Mouse (Mus musculus): ENCODE measurements around the gene Ccdc88c. TPM values are rescaled to one million over a fixed set of nuclear protein-coding genes. Genes with fewer than 3 reads are reported as not detected.

The Ccdc88c gene
- polyA plus RNA-seq, 1 experiment from 2014 or later: 15.8 TPM

DNA sequence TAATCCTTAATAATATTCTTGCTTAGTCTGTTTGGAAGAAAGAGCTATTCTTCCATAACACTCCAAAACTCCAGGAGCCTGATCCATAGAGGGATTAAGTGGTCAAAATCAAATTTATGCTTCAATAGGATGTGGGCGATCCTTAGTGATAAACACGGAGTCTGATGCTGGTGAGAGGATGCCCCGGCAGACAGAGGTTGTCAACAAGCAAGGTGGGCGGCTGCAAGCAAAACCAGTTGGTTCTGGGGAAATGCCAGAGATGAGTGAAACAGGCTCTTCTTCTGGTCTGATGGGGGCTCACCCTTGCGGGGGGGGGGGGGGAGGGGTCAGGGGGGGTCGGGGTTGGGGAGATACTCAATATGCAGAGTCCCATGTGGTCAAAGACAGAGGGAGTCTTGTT is 152.9 kb downstream of the Ccdc88c start:
- Histone ChIP-seq H3K27ac (no peak overlapping the region), H3K4me1 (no peaks in the 10 kb centered on the region), H3K9ac (no peak overlapping the region), H3K27me3 (replicated peaks) (no peaks in the 10 kb centered on the region), H3K36me3 (replicated peaks) (no peaks in the 10 kb centered on the region), H3K4me2 (no peak overlapping the region), H3K9me3 (no peaks in the 10 kb centered on the region), H3K4me3 (no peak overlapping the region)
- no peak for ATAC-seq (replicated peaks)
- 68% methylated on average over 6 of the region's 6 CpGs for WGBS

DNA sequence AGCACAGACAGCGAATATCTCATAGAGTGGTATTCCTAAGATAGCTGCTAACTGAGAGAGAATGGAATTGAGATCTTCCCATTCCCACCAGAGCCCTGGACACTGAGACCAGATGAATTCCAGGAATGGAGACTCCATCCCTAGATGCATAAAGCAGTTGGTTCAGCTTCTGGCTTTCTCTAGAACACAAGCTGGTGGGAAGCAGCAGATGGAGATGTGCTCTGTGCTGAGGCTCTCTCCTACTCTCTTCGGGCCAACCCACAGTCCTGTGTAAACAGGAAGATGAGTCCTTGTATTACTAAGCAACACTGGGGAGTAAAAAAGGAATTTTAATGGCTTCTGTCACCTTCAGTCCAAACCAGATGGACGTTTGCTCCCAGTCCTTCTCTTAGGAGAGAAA is 153.3 kb downstream of the Ccdc88c start:
- H3K9ac ChIP-seq: no peak overlapping the region
- no peaks in the 10 kb centered on the region for H3K36me3 ChIP-seq (replicated peaks)
- H3K27me3 ChIP-seq (replicated peaks): no peaks in the 10 kb centered on the region
- WGBS: 58% methylated on average over 3 of the region's 3 CpGs
- H3K4me2 ChIP-seq: no peak overlapping the region
- H3K4me1 ChIP-seq: no peaks in the 10 kb centered on the region
- H3K9me3 ChIP-seq: no peaks in the 10 kb centered on the region
- no peak overlapping the region for H3K27ac ChIP-seq
- no peak overlapping the region for H3K4me3 ChIP-seq
- ATAC-seq (replicated peaks): no peak

DNA sequence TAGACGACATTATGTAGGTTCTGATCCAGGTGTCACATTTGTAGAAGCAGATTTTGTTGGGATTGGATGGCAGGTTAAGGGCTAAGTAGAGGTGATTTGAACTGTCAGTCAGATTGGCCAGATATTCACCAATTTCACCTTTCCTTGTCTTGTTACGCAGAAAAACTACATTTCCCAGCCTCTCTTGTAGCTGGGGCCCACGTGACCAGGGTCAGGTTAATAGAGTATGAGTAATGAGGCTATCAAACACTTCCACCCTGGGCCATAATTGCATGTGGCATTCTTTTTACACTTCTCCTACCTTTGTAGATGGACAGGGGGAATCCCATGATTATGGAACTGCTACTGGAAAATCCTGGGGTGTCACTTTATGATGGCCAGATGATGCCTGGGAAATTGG is 155.2 kb downstream of the Ccdc88c start:
- H3K27me3 ChIP-seq (replicated peaks): no peaks in the 10 kb centered on the region
- no peaks in the 10 kb centered on the region for H3K36me3 ChIP-seq (replicated peaks)
- no peak overlapping the region for H3K9ac ChIP-seq
- H3K4me1 ChIP-seq: no peaks in the 10 kb centered on the region
- H3K9me3 ChIP-seq: no peaks in the 10 kb centered on the region
- 82% methylated on average over 3 of the region's 3 CpGs for WGBS
- H3K27ac ChIP-seq: no peak overlapping the region
- H3K4me3 ChIP-seq: no peak overlapping the region
- H3K4me2 ChIP-seq: no peak overlapping the region
- no peak for ATAC-seq (replicated peaks)

DNA sequence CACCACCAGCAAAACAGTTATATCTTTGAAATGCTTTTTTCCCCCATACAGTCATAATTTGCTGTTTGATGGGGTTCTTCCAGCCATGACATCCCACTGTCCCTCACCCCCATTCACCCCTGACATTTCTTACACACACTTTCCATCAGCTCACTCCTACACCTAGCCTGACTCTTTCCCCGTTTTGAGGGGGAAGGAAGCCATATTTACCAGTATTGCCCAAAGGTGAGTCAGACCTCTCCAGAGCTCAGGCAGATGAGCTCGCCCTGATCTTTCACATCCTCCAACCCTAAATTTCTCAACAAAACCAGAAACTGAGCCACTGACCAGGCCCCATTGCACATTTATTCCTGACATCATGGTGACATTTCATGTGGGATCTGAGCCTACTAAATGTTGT is 157.0 kb downstream of the Ccdc88c start:
- ATAC-seq (replicated peaks): no peak
- no peak overlapping the region for H3K27ac ChIP-seq
- no peak overlapping the region for H3K4me2 ChIP-seq
- no peaks in the 10 kb centered on the region for H3K27me3 ChIP-seq (replicated peaks)
- H3K9me3 ChIP-seq: no peaks in the 10 kb centered on the region
- H3K36me3 ChIP-seq (replicated peaks): no peaks in the 10 kb centered on the region
- no peaks in the 10 kb centered on the region for H3K4me1 ChIP-seq
- H3K9ac ChIP-seq: no peak overlapping the region
- WGBS: 85% methylated on average over 2 of the region's 2 CpGs
- no peak overlapping the region for H3K4me3 ChIP-seq

DNA sequence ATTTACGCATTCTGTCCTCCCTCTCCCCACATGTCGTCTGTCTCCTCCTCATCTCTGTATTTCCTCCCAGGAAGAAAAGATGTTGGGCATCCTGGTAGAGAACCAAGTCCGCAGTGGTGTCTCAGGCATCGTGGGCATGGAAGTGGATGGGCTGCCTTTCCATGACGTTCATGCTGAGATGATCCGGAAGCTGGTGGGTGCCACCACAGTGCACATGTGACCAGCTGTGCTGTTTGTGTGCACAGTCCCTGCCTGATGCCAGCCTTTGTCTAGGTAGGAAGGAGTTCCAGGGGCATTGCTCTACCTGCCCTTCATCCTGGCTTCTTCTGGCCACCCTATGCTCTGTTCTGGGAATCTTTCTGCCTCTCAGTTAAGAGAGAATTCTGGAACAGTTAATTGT is 157.6 kb downstream of the Ccdc88c start:
- Histone ChIP-seq H3K27ac (no peak overlapping the region), H3K9me3 (no peaks in the 10 kb centered on the region), H3K36me3 (replicated peaks) (no peaks in the 10 kb centered on the region), H3K9ac (no peak overlapping the region), H3K4me2 (no peak overlapping the region), H3K4me3 (no peak overlapping the region), H3K4me1 (no peaks in the 10 kb centered on the region), H3K27me3 (replicated peaks) (no peaks in the 10 kb centered on the region)
- ATAC-seq (replicated peaks): no peak
- WGBS: 95% methylated on average over 6 of the region's 6 CpGs

DNA sequence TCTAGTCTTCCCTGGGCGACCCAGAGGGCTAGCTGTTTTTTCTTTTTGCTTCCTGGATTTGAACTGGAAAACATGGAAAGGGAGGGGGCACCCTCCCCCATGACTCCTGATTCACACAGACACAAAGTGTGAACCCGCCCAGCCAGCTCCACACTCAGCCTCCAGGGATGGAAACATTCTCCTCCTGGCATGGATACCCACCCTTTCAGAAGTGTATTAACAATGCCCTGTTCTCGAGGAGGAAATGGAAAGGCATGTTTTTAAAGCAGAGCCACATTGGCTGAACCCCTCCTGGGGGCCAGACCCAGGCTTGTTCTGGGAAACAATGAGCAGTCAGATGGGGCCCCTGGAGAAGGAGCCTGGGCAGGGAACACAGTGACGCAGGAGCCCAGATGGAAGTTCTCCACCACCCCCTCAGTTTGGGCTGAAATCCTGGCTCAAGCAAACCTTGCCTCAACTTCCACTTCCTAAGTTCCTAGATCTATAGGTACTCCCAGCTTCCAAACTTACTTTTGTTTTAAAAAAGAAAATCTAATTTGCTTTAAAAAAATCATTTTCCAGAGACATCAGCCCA is 160.7 kb downstream of the Ccdc88c start:
- Histone ChIP-seq H3K27ac (no peak overlapping the region), H3K9ac (no peak overlapping the region), H3K4me3 (no peak overlapping the region), H3K4me2 (no peak overlapping the region), H3K27me3 (replicated peaks) (no peaks in the 10 kb centered on the region), H3K4me1 (no peaks in the 10 kb centered on the region), H3K36me3 (replicated peaks) (no peaks in the 10 kb centered on the region), H3K9me3 (no peaks in the 10 kb centered on the region)
- no peak for ATAC-seq (replicated peaks)
- WGBS: 56% methylated on average over 4 of the region's 4 CpGs

DNA sequence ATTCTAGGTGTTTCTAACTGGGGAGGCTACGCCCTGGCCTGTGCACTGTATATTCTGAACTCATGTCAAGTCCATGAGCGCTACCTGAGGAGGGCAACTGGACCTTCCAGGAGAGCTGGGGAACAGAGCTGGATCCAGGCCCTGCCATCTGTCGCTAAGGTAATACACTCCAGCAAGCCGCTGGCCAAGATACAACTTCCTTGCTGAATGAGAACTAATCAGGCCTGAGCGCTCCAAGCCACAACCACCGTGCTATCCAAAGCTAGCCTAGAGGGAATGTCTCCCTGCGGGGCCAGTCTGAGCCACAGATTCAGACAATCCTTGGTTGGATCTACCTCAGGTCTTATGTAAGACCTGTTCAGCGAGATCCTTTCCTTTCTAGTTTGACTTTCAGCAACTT is 161.8 kb downstream of the Ccdc88c start:
- ATAC-seq (replicated peaks): no peak
- Histone ChIP-seq H3K4me2 (no peak overlapping the region), H3K4me1 (no peaks in the 10 kb centered on the region), H3K36me3 (replicated peaks) (no peaks in the 10 kb centered on the region), H3K9me3 (no peaks in the 10 kb centered on the region), H3K27ac (no peak overlapping the region), H3K9ac (no peak overlapping the region), H3K4me3 (no peak overlapping the region), H3K27me3 (replicated peaks) (no peaks in the 10 kb centered on the region)
- 90% methylated on average over 8 of the region's 8 CpGs for WGBS

DNA sequence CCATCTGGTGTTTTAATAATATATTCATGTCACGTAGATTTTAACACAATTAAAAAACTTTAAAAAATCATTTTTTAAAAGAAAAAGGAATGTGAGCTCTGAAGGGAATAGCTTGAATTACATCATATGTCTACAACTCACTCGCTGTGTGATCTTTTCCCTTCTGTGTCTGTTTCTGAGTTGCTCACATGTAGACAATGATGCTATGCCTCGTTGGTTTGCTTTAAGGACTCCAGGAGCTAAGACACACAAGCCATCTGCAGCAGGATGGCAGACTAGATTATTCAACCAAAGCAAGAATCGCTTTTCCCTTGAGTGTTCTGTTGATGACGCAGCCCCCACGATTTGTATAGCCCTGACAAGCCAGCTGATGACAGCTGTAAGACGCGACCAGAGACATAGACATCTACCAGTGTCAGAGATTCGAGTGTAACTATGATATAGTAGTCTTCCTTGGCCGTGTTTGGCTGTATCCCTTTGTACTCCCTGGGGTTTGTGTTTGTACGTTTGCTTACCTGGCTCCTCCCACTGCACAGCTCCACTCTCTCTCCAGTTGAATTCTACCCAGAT is 163.3 kb downstream of the Ccdc88c start:
- no peaks in the 10 kb centered on the region for H3K36me3 ChIP-seq (replicated peaks)
- ATAC-seq (replicated peaks): no peak
- no peaks in the 10 kb centered on the region for H3K9me3 ChIP-seq
- no peak overlapping the region for H3K4me2 ChIP-seq
- no peaks in the 10 kb centered on the region for H3K27me3 ChIP-seq (replicated peaks)
- no peaks in the 10 kb centered on the region for H3K4me1 ChIP-seq
- 70% methylated on average over 11 of the region's 11 CpGs for WGBS
- no peak overlapping the region for H3K27ac ChIP-seq
- no peak overlapping the region for H3K4me3 ChIP-seq
- no peak overlapping the region for H3K9ac ChIP-seq

DNA sequence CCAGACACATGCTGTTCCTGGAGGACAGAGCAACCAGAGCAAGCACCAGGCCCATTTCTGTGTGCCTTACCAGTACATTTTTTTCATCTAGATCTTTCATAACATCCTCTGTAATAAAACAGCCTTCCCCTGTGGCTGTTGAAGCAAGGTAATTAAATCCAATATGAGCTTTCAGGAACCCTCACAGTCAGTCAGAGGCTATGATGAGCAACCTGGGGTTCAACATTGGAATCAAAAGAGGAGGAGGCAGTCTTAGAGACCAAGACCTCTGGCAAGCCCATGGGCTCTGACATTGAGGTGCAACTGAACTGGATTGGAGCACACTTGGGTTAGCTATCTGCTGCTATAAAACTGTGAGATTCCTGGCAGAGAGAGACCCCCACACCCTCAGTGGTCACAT is 163.8 kb downstream of the Ccdc88c start:
- Histone ChIP-seq H3K27ac (no peak overlapping the region), H3K9me3 (no peaks in the 10 kb centered on the region), H3K4me3 (no peak overlapping the region), H3K27me3 (replicated peaks) (no peaks in the 10 kb centered on the region), H3K4me1 (no peaks in the 10 kb centered on the region), H3K4me2 (no peak overlapping the region), H3K36me3 (replicated peaks) (no peaks in the 10 kb centered on the region), H3K9ac (no peak overlapping the region)
- ATAC-seq (replicated peaks): no peak

DNA sequence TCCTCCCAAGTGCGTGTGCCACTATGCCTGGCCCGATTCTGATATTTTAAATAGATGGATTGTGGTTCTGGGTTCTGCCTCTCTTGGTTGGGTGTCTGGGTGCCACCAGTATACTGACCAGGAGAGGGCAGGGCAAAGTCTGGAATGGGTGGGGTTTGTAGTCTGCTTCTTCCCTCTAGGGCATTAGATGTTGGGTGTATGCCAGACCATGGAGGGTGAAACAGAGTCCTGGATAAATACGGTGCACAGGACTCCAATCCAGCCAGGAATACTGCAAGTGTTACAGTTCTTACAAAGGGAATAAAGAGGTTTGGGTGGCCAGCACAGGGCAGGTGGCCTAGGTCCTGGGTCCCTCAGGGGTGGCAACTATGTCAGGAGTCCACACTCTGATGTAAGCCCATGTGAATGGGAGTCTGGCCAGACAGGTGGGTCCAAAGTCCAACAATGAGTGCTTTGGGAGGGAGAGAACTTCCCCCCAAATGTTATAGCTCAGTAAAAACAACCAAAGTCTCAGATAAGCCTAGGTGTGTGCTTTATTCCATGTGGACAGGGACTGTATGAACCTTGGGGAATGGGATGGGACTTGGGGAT is 165.9 kb downstream of the Ccdc88c start:
- Histone ChIP-seq H3K9me3 (no peaks in the 10 kb centered on the region), H3K27me3 (replicated peaks) (no peaks in the 10 kb centered on the region), H3K4me3 (no peak overlapping the region), H3K36me3 (replicated peaks) (no peaks in the 10 kb centered on the region), H3K4me1 (no peaks in the 10 kb centered on the region), H3K4me2 (no peak overlapping the region), H3K9ac (no peak overlapping the region), H3K27ac (no peak overlapping the region)
- ATAC-seq (replicated peaks): no peak
- 94% methylated on average over 3 of the region's 3 CpGs for WGBS

DNA sequence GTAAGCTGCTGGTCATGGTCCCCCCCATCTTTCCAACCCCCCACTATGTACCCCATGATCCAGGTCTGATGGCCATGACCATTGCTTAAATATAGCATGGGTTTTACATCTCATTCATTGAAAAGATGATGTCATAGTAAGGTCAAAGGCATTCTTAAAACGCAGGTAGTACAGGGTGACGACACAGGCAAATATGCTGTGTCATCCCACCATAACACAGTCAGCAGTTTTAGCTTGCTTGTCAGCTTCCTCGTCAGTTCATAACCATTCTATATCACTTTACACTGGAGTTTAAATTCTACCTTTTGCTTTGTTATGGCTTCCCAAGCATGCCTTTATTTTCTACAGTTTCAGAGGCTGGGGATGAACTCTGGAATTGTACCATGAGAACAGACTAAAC is 166.6 kb downstream of the Ccdc88c start:
- Histone ChIP-seq H3K36me3 (replicated peaks) (no peaks in the 10 kb centered on the region), H3K27ac (no peak overlapping the region), H3K4me2 (no peak overlapping the region), H3K4me1 (no peaks in the 10 kb centered on the region), H3K27me3 (replicated peaks) (no peaks in the 10 kb centered on the region), H3K9me3 (no peaks in the 10 kb centered on the region), H3K9ac (no peak overlapping the region), H3K4me3 (no peak overlapping the region)
- 87% methylated on average over 3 of the region's 3 CpGs for WGBS
- no peak for ATAC-seq (replicated peaks)
